Mouse (Mus musculus): Measurements from ENCODE around the gene H2-Ke6.
"Not testable (repeated sequence)": the region's sequence is repeated elsewhere in the genome, so short reads cannot be mapped to it uniquely, and the experiment has no call there.

- peak; percentile 96 for TF ChIP-seq CTCF (IDR thresholded peaks at IDR 0.05; ENCODE audit: low read depth)
- TF ChIP-seq EP300 (IDR thresholded peaks at IDR 0.05; ENCODE audit: low read depth), result not testable (repeated sequence)
These were observed 45.7 kb downstream of the H2-Ke6 start for GRCm38 (mm10) chr17:33982136-33982535.
